ENCODE assay signal across 8 mouse cellular contexts in the genomic region with DNA sequence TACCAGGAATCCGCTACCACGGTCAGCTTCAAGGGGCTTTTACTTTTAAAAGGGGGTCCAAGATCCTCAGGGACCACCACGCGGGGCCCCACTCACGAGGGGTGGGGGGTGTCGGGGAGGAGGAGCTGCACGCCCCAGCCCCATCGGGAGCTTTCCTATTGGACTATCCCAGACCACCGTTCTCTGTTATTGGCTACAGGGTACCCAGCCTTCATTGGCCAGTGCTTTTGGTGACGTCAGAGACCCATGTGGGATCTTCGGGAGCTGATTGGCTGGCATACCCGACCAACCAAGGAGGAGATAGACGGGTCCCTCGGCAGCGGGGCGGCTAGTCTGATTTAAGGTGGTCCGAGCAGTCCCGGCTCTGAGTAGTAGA. TPM values are rescaled to one million over a fixed set of nuclear protein-coding genes. Genes with fewer than 3 reads are reported as not detected.
A peak's percentile ranks its signal among the peaks of the same experiment; 100 is the strongest.
DNase-seq lines count a peak whose midpoint lies in the region; ATAC-seq and TF ChIP-seq lines count a peak whose summit lies in the region.

No protein-coding gene starts in this region.

- peak overlapping the region; percentile 59; the same call in 1 of the 2 replicates for H3K9ac ChIP-seq in embryonic facial prominence, embryonic 13.5 days
- H3K9ac ChIP-seq in limb, embryonic 12.5 days (replicated peaks), result no peak overlapping the region; the same call in 1 of the 2 replicates
- H3K9ac ChIP-seq in midbrain, embryonic 15.5 days, result no peak overlapping the region

- TF ChIP-seq CTCF in kidney, adult 2 months (conservative IDR thresholded peaks at IDR 0.05; ENCODE audit: insufficient read depth, insufficient read length, low read depth, low read length), result no peak
- TF ChIP-seq CTCF in spleen, adult 2 months (IDR thresholded peaks at IDR 0.05; ENCODE audit: extremely low read depth, insufficient read depth, insufficient read length, insufficient replicate concordance), result no peak

- peak; percentile 91 for ATAC-seq in embryonic facial prominence, embryonic 13.5 days (ENCODE audit: insufficient number of reproducible peaks, insufficient read depth, low FRiP score, low TSS enrichment, low read depth)
- ATAC-seq in limb, embryonic 12.5 days (ENCODE audit: insufficient number of reproducible peaks, insufficient read depth, low FRiP score, low TSS enrichment, low read depth), result peak; percentile 90
- peak; percentile 94 for ATAC-seq in midbrain, embryonic 15.5 days (replicated peaks)

- WGBS in embryonic facial prominence, embryonic 13.5 days, result under 1% methylated on average over 18 of the region's 18 CpGs
- 1% methylated on average over 18 of the region's 18 CpGs for WGBS in kidney, adult 2 months
- WGBS in limb, embryonic 12.5 days, result 1% methylated on average over 18 of the region's 18 CpGs
- 1% methylated on average over 18 of the region's 18 CpGs for WGBS in midbrain, embryonic 15.5 days
- WGBS in spleen, adult 2 months, result under 1% methylated on average over 18 of the region's 18 CpGs

- peaks cover 10% of the 10 kb centered on the region for H3K27me3 ChIP-seq in embryonic facial prominence, embryonic 13.5 days
- no peaks in the 10 kb centered on the region for H3K27me3 ChIP-seq in kidney, adult 2 months (replicated peaks; ENCODE audit: control insufficient read depth, insufficient read depth, low read length)
- H3K27me3 ChIP-seq in limb, embryonic 12.5 days, result peaks cover 35% of the 10 kb centered on the region
- H3K27me3 ChIP-seq in midbrain, embryonic 15.5 days (replicated peaks), result peaks cover 46% of the 10 kb centered on the region
- peaks cover 1% of the 10 kb centered on the region; the same call in 1 of the 2 replicates for H3K27me3 ChIP-seq in spleen, adult 2 months (ENCODE audit: control insufficient read depth, insufficient read depth, low read length)

- TF ChIP-seq POLR2A in kidney, adult 2 months (IDR thresholded peaks at IDR 0.05; ENCODE audit: low read depth, low read length), result no peak
- TF ChIP-seq POLR2A in spleen, adult 2 months (IDR thresholded peaks at IDR 0.05; ENCODE audit: low read depth, low read length), result no peak

- peak overlapping the region; percentile 95 for H3K27ac ChIP-seq in embryonic facial prominence, embryonic 13.5 days
- H3K27ac ChIP-seq in kidney, adult 2 months (ENCODE audit: insufficient read depth, low read depth, low read length), result peak overlapping the region; percentile 73; the same call in 1 of the 2 replicates
- H3K27ac ChIP-seq in limb, embryonic 12.5 days, result peak overlapping the region; percentile 93
- peak overlapping the region; percentile 89 for H3K27ac ChIP-seq in midbrain, embryonic 15.5 days
- peak overlapping the region; percentile 25; the same call in 1 of the 2 replicates for H3K27ac ChIP-seq in spleen, adult 2 months (ENCODE audit: insufficient read depth, low read length)

- peaks cover 78% of the 10 kb centered on the region for H3K4me1 ChIP-seq in embryonic facial prominence, embryonic 13.5 days
- 0 out of 2 replicates have a peak, but pooled peaks cover 3% of the 10 kb centered on the region for H3K4me1 ChIP-seq in kidney, adult 2 months (ENCODE audit: control insufficient read depth, insufficient read depth, low read length)
- peaks cover 81% of the 10 kb centered on the region for H3K4me1 ChIP-seq in limb, embryonic 12.5 days (replicated peaks)
- H3K4me1 ChIP-seq in midbrain, embryonic 15.5 days, result peaks cover 66% of the 10 kb centered on the region
- H3K4me1 ChIP-seq in spleen, adult 2 months (ENCODE audit: control insufficient read depth, insufficient read depth, insufficient read length), result peaks cover 9% of the 10 kb centered on the region; the same call in 1 of the 2 replicates

- peak overlapping the region; percentile 44 for H3K4me3 ChIP-seq in embryonic facial prominence, embryonic 13.5 days
- peak overlapping the region; percentile 43 for H3K4me3 ChIP-seq in kidney, adult 2 months (ENCODE audit: insufficient read depth, low read depth, low read length)
- H3K4me3 ChIP-seq in limb, embryonic 12.5 days (replicated peaks), result peak overlapping the region; percentile 36
- H3K4me3 ChIP-seq in midbrain, embryonic 15.5 days, result peak overlapping the region; percentile 38
- H3K4me3 ChIP-seq in spleen, adult 2 months (ENCODE audit: extremely low read depth, insufficient read depth, insufficient read length), result peak overlapping the region; percentile 64

- peak; percentile 89 for DNase-seq in 3134 (ENCODE audit: extremely low read depth, insufficient read length, low spot score)
- DNase-seq in adrenal gland, postnatal 36 days, result peak; percentile 97 to 98
- peak; percentile 99 to 100 for DNase-seq in heart, adult 18-20 months
- peak; percentile 99 for DNase-seq in kidney, adult 2 months
- peak; percentile 91 to 97 for DNase-seq in spleen, adult 2 months (ENCODE audit: low read depth in 1 of 2, low spot score in 2 of 2)

- H3K9me3 ChIP-seq in embryonic facial prominence, embryonic 13.5 days, result no peaks in the 10 kb centered on the region
- H3K9me3 ChIP-seq in limb, embryonic 12.5 days, result no peaks in the 10 kb centered on the region
- no peaks in the 10 kb centered on the region for H3K9me3 ChIP-seq in midbrain, embryonic 15.5 days

- H3K36me3 ChIP-seq in embryonic facial prominence, embryonic 13.5 days, result peaks cover 11% of the 10 kb centered on the region; the same call in 1 of the 2 replicates
- no peaks in the 10 kb centered on the region for H3K36me3 ChIP-seq in kidney, adult 2 months (ENCODE audit: control insufficient read depth, insufficient read depth, low read length)
- H3K36me3 ChIP-seq in limb, embryonic 12.5 days, result peaks cover 11% of the 10 kb centered on the region
- H3K36me3 ChIP-seq in midbrain, embryonic 15.5 days (replicated peaks), result no peaks in the 10 kb centered on the region
- no peaks in the 10 kb centered on the region for H3K36me3 ChIP-seq in spleen, adult 2 months (ENCODE audit: control insufficient read depth, insufficient read depth, low read length)

- peak overlapping the region; percentile 75 for H3K4me2 ChIP-seq in embryonic facial prominence, embryonic 13.5 days
- peak overlapping the region; percentile 61 for H3K4me2 ChIP-seq in limb, embryonic 12.5 days
- H3K4me2 ChIP-seq in midbrain, embryonic 15.5 days, result peak overlapping the region; percentile 73

RNA-seq across cellular contexts. Expression of a gene that starts 2.9 kb away (rescaled TPM):
- total RNA-seq in adrenal gland, postnatal 36 days (2021), result 10 to 100 TPM; 30.1 to 65.0 TPM
- polyA plus RNA-seq in embryonic facial prominence, embryonic 13.5 days (2015; fragmentation: Nextera tagmentation; extraction: Ambion mirVana), result 63.4 and 71.4 TPM in 2 replicates
- total RNA-seq in heart, adult 18-20 months (2021), result 1 to 10 TPM; 4.7 to 7.1 TPM
- polyA plus RNA-seq in kidney, adult 2 months (2012; rRNA removed), result 63.7 and 93.5 TPM in 2 replicates
- polyA plus RNA-seq in limb, embryonic 12.5 days (2016; fragmentation: Nextera tagmentation; extraction: Ambion mirVana), result 39.4 and 45.6 TPM in 2 replicates
- polyA plus RNA-seq in midbrain, embryonic 15.5 days (2015; fragmentation: Nextera tagmentation; extraction: Ambion mirVana), result 57.4 and 58.8 TPM in 2 replicates
- polyA plus RNA-seq in spleen, adult 2 months (2012; rRNA removed), result 49.9 and 58.6 TPM in 2 replicates

RNA-seq across cellular contexts. Expression of a gene that starts 12.2 kb away (rescaled TPM):
- total RNA-seq in adrenal gland, postnatal 36 days (2021), result 1,000 to 10,000 TPM in 1 of 2 experiments, 100 to 1,000 TPM in 1; 897 to 1,114 TPM
- polyA plus RNA-seq in embryonic facial prominence, embryonic 13.5 days (2015; fragmentation: Nextera tagmentation; extraction: Ambion mirVana), result 464 and 465 TPM in 2 replicates
- total RNA-seq in heart, adult 18-20 months (2021), result 1,000 to 10,000 TPM; 1,011 to 1,083 TPM
- polyA plus RNA-seq in kidney, adult 2 months (2012; rRNA removed), result 2,250 and 2,535 TPM in 2 replicates
- 453 and 478 TPM in 2 replicates for polyA plus RNA-seq in limb, embryonic 12.5 days (2016; fragmentation: Nextera tagmentation; extraction: Ambion mirVana)
- 802 and 851 TPM in 2 replicates for polyA plus RNA-seq in midbrain, embryonic 15.5 days (2015; fragmentation: Nextera tagmentation; extraction: Ambion mirVana)
- 702 and 1,172 TPM in 2 replicates for polyA plus RNA-seq in spleen, adult 2 months (2012; rRNA removed)

RNA-seq across cellular contexts. Expression of a gene that starts 26.5 kb away (rescaled TPM):
- 10 to 100 TPM; 79.2 to 84.2 TPM for total RNA-seq in adrenal gland, postnatal 36 days (2021)
- 84.2 and 90.1 TPM in 2 replicates for polyA plus RNA-seq in embryonic facial prominence, embryonic 13.5 days (2015; fragmentation: Nextera tagmentation; extraction: Ambion mirVana)
- 10 to 100 TPM; 47.8 to 49.8 TPM for total RNA-seq in heart, adult 18-20 months (2021)
- polyA plus RNA-seq in kidney, adult 2 months (2012; rRNA removed), result 93.0 and 107 TPM in 2 replicates
- 82.9 and 86.1 TPM in 2 replicates for polyA plus RNA-seq in limb, embryonic 12.5 days (2016; fragmentation: Nextera tagmentation; extraction: Ambion mirVana)
- 100 and 101 TPM in 2 replicates for polyA plus RNA-seq in midbrain, embryonic 15.5 days (2015; fragmentation: Nextera tagmentation; extraction: Ambion mirVana)
- 33.8 and 38.9 TPM in 2 replicates for polyA plus RNA-seq in spleen, adult 2 months (2012; rRNA removed)

RNA-seq across cellular contexts. Expression of a gene that starts 29.4 kb away (rescaled TPM):
- 10 to 100 TPM; 19.2 to 38.3 TPM for total RNA-seq in adrenal gland, postnatal 36 days (2021)
- polyA plus RNA-seq in embryonic facial prominence, embryonic 13.5 days (2015; fragmentation: Nextera tagmentation; extraction: Ambion mirVana), result 12.8 and 17.2 TPM in 2 replicates
- total RNA-seq in heart, adult 18-20 months (2021), result 10 to 100 TPM in 1 of 2 experiments, 1 to 10 TPM in 1; 7.9 to 11.1 TPM
- polyA plus RNA-seq in kidney, adult 2 months (2012; rRNA removed), result 3.9 and 4.3 TPM in 2 replicates
- 15.2 TPM in 2 replicates for polyA plus RNA-seq in limb, embryonic 12.5 days (2016; fragmentation: Nextera tagmentation; extraction: Ambion mirVana)
- polyA plus RNA-seq in midbrain, embryonic 15.5 days (2015; fragmentation: Nextera tagmentation; extraction: Ambion mirVana), result 6.7 and 8.0 TPM in 2 replicates
- polyA plus RNA-seq in spleen, adult 2 months (2012; rRNA removed), result 14.3 and 15.6 TPM in 2 replicates

RNA-seq across cellular contexts. Expression of a gene that starts 34.6 kb away (rescaled TPM):
- 1 to 10 TPM in 1 of 2 experiments, under 1 TPM in 1; 0.70 to 1.1 TPM for total RNA-seq in adrenal gland, postnatal 36 days (2021)
- 1.3 and 2.0 TPM in 2 replicates for polyA plus RNA-seq in embryonic facial prominence, embryonic 13.5 days (2015; fragmentation: Nextera tagmentation; extraction: Ambion mirVana)
- total RNA-seq in heart, adult 18-20 months (2021), result 1 to 10 TPM; 2.6 TPM
- 1.0 and 1.1 TPM in 2 replicates for polyA plus RNA-seq in kidney, adult 2 months (2012; rRNA removed)
- 2.0 and 2.2 TPM in 2 replicates for polyA plus RNA-seq in limb, embryonic 12.5 days (2016; fragmentation: Nextera tagmentation; extraction: Ambion mirVana)
- polyA plus RNA-seq in midbrain, embryonic 15.5 days (2015; fragmentation: Nextera tagmentation; extraction: Ambion mirVana), result 1.8 and 2.0 TPM in 2 replicates
- 1.8 TPM in 2 replicates for polyA plus RNA-seq in spleen, adult 2 months (2012; rRNA removed)

Comparison
In these comparisons a context has a peak if more than half of its experiments do, and no peak if none do; other contexts are left out.
1. Peak in every context shown above with its lines: DNase-seq, ATAC-seq, H3K4me3 ChIP-seq and H3K27ac ChIP-seq.
2. H3K27ac ChIP-seq: peak in every context shown above with its lines; median percentile 95 in embryonic facial prominence, embryonic 13.5 days; 93 in limb, embryonic 12.5 days; 89 in midbrain, embryonic 15.5 days; 73 in kidney, adult 2 months; 25 in spleen, adult 2 months.